Mouse (Mus musculus) adrenal gland, postnatal 25 days (tissue): ENCODE results near the gene Vmn1r4. TPM values are rescaled to one million over a fixed set of nuclear protein-coding genes. Genes with fewer than 3 reads are reported as not detected.

Experiments used
- DNase-seq: peaks from one replicate; pipeline ENCODE4 v3.0.0; 2021; ENCODE audit warnings: mixed read lengths
- long read RNA-seq: library from polyadenylated mRNA; stranded (forward); transcript quantifications from one replicate; pipeline ENCODE4 v2.0.0, GENCODE M21; 2021
- total RNA-seq: library from RNA; stranded (reverse); gene quantifications from 2 replicates; pipeline ENCODE4 v1.2.3, GENCODE M21; 2021

The Vmn1r4 gene
- 0.62 and 0.76 TPM in 2 replicates for total RNA-seq
- long read RNA-seq, partial matches to known transcripts: 0 of 1 reads
- long read RNA-seq, other reads (novel, unspliced or antisense): 0 of 1 reads

DNA sequence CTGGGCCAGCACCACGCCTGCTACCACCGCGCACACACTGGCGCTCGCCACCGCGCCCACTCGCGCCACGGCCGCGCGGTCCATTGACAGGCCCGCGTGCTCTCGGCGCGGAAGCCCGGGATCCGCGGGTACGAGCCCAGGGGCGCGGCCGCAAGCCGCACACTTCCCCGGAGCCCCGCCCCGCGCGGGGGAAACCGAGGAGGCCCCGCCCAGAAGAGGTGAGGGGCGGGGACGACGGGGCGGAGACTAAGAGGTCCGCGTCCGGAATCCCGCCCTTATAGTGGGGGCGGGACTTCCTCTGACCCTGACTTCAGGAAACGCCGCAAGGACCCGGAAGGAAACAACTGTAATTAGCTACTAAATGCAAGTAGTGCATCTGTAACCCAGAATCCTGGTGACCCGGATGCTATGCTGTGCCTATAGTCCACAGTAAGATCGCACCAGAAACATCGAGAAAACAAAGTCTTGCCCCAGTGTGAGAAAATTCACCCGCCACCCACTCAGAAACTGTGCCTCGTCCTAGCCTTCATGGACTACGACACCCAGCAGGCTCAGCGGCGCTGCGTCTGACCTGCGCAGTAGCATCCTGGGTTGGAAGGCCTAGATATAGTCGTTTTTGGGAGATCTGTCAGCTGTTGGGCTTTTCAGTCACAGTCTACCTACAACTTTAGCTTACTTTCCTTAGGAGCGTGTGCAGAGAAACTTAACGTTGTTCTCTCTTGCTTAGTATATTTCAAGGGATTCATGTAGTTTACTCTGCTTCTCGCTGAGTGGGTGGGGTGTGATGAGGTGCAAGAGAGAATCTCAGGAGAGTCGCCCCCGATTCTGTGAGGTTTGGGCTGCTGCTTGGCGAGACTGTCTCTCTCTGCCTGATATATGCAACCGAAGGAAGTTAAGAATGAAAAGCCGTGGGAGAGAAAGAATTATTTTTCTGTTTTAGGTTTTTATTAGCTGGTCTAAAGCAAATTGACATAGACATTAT is at the start of gene Vmn1r4, which contains the start of gene Nt5c3:
Gene Vmn1r4 (plus strand): TSS at position 290 of the 982 bp plus-strand sequence.
Gene Nt5c3 (minus strand): TSS at position 207 of the 982 bp plus-strand sequence.
- DNase-seq: peak; percentile 96

DNA sequence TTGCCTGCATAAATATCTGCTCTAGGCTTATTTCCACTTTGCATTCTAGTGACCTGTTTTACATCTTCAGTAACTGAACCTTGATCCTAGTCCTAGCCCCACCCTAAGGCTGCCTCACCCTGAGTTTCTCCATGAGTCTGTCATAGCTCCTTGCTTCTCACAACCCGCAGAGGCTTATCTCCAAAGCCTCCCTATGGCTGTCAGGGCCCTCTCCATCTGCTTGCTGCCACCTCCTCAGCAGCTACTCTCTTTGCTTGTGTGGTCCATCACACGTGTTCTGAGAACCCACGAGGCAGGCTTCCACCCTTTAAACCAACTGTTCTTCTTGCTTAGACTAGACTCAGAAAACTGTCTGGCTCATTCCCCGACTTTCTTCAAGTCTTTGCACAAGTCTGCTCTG is 46.9 kb upstream of the Vmn1r4 start:
- DNase-seq: no peak

DNA sequence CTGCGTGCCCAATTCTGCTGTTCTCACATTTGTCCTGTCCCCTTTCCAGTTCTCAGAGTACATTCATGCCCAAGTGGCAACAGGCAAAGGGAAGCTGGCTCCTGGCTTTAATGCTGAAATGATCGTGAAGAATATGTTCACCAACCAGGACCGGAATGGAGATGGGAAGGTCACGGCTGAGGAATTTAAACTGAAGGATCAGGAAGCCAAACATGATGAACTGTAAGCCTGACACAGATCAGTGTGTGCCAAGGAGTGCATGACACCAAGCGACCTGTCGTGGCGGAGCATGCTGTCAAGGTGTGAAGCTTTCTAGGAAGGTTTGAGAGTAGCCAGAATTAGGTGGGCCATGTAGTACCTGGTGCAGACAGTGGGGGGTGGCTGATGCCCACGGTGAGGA is 45.8 kb upstream of the Vmn1r4 start:
- DNase-seq: no peak

DNA sequence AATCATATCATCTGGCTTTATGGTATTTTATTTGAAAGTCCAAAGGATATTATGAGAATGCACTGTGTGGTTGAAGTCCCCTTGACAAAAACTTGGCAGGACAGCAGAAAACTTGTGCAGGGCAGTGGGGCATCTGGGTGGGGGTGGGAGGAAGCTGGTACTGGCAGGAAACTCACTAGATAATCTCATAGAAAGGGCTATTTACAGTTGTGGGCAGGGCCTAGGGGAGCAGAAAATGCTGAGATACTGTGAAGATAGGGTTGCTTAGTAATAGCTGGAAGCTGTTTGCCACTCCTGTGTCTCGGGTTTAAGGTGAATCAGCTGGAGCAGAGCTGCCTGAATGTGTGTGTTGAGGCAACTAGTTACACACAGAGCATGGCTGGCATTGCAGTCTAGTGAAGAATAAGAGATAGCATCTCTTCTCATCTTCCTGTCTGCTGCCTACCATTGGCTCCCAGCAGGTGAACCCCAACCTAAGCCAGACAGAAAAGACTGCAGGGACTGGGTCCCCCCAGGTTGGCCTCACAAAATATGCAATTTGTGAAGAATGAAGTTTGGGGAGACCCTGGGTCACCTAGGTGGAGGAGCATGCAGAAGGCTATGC is 44.4 kb upstream of the Vmn1r4 start:
- DNase-seq: no peak

DNA sequence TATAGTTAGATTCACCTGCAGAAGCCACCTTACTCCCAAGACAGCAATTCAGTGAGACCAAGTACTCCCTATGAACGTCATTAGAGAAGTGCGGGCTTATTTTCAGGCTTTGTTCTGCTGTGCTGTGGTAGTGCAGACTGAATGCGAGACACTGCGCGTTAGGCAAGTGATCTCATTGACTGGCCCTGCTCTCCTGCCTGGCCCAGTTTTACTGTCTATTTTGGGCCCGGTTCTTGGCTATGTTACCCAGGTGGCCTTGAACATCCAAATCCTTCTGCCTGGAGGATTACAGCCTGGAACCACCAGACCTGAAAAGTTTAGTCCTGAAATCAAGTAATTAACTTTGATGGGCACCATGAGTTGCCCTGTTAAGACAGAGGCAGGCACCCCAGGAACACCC is 35.3 kb upstream of the Vmn1r4 start:
- peak; percentile 10 for DNase-seq

DNA sequence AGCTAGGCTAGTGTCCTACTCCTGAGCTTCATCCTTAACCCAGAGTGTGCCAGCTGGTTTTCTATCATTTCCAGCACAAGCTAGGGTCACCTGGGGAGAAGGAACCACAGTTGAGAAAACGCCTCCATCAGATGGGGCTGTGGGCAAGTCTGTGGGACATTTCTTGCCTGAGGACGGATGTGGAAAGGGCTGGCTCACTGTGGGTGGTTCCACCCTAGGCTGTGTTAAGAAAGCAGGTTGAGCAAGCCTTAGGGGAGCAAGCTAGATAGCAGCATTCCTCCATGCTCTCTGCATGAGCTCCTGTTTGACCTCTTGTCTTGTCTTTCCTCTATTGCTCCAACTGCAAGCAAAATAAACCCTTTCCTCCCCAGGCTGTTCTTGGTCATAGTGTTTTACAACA is 33.1 kb upstream of the Vmn1r4 start:
- DNase-seq: no peak

DNA sequence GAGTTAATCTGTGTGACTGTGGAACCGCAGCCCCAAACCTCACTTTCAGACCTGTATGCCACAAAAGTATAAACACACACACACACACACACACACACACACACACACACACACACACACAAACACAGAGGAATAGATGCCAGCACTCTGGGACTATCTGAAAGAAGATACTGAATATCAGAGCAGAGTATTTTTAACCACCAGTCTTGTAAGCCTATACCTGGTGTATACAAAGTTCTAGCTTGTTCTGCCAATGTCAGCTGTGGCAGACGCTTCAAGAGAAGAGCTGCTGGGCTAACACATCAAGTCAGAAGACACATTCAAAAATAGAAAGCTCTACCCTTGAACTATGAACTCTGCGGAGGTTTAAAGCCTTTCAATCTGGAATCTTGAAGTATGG is 24.2 kb upstream of the Vmn1r4 start:
- DNase-seq: no peak

DNA sequence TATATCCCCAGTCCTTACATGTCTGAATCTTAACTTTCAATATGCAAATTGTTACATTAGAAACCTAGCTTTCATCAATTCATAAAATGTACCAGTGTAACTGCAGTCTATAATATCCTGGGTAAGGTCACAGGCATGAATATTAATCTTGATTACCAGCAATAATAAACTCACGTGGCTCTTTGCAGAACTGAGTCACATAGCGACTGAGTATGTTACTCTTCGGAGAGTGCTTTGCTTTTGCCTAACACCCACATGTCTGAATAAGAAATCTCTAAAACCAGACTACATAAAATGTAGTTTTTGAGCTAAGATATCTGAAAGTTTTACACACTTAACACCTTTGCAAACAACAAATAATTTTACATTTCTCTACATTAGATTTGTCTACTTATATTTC is 22.5 kb upstream of the Vmn1r4 start:
- DNase-seq: no peak

DNA sequence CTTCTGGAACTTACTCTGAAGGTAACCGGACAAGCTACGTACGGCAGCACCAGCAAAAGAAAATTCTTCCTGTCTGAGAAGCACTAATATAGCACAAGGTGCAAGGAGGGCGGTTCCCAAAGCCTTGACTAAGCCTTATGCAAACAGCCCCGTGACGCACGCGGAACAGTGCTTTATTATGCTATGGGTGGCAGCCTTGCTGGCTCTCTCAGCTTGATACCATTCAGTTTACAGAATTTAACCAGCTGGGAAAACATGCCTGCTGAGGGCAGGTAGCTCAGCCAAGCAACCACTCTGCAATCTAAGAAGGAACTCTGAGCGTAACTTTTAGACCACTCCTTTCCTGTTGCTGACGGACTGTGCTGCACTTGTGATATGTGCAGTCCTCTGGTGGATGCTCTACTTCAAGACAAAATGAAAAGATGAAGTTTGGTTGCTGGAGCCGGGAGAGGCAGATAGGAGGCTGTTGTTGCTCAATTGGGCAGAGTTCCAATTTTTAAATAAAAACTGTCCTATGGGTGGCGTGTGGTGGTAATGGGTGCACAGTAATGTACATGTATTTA is 21.9 kb upstream of the Vmn1r4 start:
- peak; percentile 59 for DNase-seq

DNA sequence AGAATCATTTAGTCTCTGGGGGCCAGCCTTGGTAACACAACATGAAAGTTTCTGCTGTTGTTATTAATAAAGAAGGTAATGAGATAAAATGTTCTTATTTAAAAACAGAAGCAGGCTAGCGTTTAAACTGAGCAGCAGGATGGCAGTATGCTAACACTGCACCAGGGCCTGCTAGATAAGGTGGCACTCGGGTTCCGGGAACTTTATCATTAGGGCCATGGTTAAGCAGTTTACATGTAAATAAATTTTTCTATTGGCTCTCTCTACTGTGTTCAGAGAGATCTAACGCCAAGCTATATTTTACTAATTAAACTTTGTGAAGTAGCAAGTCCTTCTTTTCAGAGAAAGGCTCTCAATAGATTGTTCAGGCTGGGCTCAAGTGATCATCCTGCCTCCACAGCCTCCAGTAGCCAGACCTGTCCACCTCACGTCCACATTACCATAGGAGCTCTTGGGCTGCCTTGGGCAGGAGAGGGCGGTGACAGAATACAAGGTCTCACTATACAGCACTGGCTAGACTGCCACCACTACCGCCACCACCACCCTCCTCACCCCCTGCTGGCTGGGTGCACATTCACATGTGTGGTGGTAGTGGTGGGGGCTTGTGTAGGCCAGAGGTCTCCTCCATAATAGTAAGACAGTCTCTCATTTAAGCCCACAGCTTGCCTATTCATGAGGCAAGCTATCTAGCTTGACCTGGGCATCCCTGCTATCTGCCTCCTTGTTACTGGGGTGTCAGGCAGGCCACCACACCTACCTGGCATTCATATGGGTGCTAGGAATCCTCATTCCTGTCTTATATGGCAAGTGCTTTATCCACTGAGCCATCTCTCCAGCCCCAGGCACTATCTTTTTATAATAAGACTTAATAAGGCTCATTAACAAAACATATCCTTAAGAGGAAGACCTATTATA is 21.0 kb upstream of the Vmn1r4 start:
- DNase-seq: no peak

DNA sequence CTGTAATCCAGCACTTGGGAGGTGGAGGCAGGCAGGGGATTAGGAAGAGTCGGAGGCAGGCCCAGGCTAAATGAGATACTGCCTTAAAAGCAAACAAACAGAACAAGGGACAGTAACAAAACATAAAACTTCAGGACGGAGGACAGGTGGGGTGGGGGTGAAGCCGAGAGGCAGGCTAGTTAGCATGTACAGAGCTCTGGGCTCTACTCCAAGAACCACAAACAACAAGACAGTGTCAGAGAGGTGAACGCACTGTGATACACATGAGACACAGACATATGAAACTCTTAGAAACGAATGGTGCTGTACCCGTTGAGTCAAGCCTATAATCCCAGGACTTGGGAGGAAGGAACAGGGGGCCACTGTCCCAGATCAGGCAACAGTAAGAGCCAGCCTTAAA is 20.0 kb upstream of the Vmn1r4 start:
- no peak for DNase-seq

DNA sequence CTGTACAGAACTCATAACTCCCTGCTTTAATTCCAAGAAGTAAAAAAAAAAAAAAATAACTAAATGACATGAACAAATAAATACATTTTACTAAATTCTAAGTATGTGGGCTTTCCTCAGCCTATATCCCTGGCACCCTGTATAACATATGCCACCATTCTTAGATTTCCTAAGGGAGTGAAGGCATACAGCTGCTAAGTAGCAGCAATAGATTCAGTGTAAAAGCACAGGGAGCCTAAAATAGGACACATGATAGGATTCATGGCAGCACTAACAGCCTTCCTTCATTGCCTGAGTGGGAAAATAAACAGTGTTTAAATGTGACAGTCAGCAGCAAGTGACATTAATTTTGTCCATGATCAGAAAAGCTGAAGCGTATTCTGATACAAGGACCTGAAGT is 19.5 kb upstream of the Vmn1r4 start:
- no peak for DNase-seq

DNA sequence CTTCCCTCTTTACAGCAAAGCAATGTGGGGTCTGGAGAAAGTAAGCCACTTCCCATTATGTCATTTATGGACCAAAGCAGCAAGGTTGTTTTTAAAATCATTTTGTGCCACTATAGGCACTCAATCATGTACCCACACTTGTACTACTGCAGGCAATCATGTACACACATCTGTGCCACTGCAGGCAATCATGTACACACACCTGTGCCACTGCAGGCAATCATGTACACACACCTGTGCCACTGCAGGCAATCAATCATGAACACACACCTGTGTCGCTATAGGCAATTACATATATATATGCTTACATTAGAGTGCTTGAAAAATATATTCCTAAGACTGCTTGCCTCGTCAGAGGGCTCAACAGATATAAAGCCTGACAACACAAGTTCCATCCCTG is 18.8 kb upstream of the Vmn1r4 start:
- DNase-seq: no peak

DNA sequence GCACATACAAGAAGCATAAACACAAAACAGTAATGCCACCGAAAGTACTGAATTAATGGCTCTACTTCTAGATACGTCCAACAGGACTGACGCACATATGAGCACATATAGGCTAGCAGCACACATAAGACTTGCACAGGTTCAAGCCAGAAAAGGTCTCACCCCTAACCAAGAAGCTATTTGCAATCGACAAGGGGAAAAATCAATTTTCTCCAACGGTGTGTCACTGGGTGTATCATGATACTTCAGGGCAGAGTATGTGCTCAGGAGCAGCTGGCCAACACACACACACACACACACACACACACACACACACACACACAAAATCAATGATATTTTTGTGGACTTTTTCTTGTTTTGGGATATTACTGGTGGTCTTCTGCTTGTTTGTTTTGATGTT is 18.3 kb upstream of the Vmn1r4 start:
- no peak for DNase-seq

DNA sequence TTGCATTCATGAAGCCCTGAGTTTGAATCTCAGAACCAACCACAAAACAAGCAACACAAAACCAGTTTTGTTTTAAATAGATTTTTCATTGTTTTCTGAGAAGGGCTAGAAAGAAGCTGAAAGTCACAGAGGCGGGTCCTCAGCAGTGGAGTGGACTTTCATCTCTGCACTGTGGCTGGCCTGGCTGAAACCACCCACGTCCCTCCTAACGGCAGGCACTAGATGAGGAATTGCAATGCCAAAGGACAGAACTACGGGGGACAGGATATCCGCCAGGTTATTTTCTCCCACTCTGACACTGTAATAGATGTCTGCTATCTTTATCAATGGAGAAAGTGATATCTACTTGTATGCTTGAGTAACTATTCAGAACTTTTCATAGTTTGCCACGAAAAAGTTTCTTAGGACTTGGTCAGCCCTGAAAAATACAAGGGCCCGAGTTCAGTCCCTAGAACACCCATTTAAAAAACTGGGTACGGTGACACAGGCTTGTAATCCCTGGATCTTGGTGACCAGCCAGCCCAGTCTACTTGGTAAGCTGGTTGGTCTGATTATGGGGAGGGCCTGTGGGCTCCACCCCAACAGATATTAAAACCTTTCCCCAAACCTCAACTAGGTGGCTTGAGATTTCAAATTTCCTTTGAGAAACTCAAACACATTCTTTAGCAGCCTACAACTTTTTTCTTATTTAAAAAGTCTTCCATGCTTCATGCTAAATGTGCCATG is 17.5 kb upstream of the Vmn1r4 start:
- DNase-seq: no peak

DNA sequence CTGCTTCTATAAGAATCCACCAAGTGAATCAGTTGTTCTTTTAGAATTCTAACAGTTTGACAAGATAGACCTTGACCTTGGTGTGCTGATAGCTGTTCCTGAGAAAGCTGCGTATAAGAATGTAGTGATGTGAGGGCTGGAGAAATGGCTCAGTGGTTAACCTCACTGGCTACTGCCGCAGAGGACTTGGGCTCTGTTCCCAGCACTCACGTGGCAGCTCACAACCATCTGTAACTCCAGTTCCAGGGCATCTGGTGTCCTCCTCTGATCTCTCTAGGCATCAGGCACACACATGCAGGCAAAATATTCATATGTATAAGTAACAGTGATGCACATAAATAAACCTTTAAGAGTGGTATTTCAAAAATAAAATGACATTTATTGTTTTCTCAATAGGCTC is 15.8 kb upstream of the Vmn1r4 start:
- DNase-seq: no peak

DNA sequence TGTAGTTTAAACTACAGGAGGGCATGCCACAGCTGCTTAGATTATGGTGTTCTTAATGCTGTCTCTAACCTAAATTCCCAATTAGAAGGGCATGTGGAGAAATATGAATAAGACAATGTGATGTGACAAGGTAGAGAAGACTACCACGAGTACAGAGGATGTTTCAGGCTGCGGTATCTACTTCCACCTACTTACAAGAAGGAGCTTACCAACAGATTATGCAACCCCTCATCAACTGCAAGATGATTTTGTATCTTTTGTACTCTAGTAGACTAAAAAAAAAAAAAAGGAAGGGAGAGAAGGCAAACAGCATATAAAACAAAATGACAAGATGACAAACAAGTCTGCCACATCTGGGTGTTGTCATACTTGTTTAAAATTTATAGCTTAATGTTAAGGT is 15.4 kb upstream of the Vmn1r4 start:
- DNase-seq: no peak

DNA sequence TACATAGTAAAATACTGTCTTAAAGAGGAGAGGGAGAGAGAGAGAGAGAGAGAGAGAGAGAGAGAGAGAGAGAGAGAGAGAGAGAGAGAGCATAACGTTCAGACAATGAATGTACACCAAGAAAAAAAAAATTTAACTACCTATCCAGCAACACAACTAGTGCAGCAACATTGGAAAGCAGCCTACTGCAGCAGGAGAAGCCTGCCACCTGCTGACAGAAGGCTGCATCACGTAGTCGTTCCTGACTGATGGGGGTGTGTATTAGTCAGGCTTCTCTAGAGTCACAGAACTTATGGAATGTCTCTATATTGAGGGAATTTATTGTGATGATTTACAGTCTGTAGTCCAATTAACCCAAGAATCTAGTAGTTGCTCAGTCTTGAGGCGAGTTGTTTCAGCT is 14.9 kb upstream of the Vmn1r4 start:
- peak; percentile 70 for DNase-seq

DNA sequence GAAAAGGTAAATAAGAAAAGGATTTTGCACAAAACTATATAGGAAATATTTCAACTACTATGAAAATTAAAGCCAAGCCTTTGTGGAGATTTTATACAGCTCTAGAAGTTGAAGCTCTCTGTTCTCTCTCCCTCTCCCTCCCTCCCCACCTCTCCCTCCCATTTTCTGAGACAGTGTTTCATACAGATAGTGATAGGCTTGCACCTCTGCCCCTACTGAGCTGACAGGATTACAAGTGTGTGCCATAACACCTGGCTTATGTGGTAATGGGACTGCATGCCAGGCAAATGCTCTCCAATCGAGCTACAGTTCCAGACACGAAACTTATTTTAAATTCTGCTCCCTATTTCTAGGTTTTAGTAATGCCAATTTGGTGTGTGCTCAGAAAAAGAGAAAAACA is 12.9 kb upstream of the Vmn1r4 start:
- DNase-seq: no peak

DNA sequence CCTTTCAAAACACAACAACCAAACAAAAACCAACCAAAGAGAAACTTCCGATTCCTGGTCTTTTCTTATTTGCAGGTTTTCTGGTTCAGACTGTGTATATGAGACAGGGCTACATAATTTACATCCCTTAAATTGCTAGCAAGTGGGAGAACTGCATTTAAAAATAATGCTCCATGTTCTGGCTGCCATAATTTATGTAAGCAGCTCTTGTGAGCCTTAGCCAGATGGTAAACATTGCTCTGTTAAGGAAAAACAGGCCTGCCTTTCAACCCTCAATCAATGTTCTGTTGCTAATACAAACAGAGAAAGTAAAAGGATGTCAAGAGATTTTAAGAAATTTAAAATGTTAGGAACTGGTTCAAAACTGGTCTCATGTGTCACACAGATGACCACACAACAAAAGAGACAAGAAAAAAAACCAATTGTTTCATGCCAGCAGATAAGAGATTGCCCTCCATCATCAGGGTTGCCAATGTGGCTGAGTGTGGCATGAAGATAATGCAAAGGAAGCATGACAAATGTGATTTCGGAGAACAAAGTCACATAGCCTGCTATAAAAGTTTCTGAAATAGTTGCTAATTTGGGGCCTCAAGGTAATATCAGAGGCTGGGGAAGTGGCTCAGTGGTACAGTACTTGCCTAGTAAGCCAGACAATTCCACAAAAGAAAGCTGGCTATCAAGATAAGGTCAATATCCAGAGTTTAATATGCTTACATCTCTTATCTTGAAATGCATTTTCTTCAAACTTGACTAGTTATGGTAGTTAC is 10.5 kb upstream of the Vmn1r4 start:
- DNase-seq: no peak

DNA sequence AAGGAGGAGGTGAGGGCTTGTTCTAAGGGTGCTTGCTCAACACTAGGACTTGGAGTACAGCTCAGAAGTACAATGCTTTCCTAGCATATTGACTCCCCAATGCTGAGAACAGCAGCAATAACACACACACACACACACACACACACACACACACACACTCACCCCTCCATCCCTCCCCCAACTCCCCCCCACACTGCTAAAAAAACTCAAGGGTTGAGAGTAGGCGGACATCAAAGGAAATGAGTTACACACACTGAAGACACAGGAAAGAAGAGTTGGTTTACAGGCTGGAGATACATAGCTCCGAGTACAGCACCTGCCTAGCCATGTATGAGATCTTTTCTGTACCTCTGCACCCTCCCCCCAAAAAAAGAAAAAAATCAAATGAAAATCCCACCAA is 7.5 kb upstream of the Vmn1r4 start:
- no peak for DNase-seq
